Mouse (Mus musculus): ENCODE data around the gene Lmbr1. TPM values are rescaled to one million over a fixed set of nuclear protein-coding genes. Genes with fewer than 3 reads are reported as not detected.

Gene Lmbr1
- polyA plus RNA-seq, 1 experiment from 2014 or later = 12.9 TPM

DNA sequence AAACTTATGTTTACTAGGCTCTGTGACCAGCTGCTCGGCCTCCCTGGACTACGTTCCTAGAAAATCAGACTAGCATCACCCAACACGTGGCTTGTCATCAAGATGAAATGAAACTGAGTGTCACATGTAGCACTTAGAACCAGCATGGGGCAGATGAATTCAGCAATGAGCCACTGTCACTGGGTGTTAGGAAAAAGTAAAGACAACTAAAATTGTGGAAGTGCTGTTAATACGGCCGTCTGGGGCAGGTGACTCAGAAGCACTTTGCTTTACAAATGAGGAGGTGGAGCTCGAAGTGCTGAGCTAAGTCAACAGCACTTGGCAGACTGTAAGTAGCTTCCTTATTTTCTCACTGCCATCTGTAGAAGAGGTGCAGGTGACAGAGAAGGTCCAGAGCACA, 88.5 kb downstream of the Lmbr1 start:
- Histone ChIP-seq H3K27ac (ENCODE audit: low read length) (no peak overlapping the region), H3K9ac (replicated peaks; ENCODE audit: low read depth, low read length) (no peak overlapping the region), H3K27me3 (ENCODE audit: control insufficient read depth, insufficient read depth, low read length) (no peaks in the 10 kb centered on the region), H3K9me3 (ENCODE audit: control insufficient read depth, low read depth, low read length) (no peaks in the 10 kb centered on the region), H3K4me3 (ENCODE audit: low read depth, low read length) (no peak overlapping the region), H3K4me1 (ENCODE audit: control insufficient read depth, insufficient read depth, low read length) (no peaks in the 10 kb centered on the region), H3K36me3 (ENCODE audit: control insufficient read depth, insufficient read depth, low read length) (no peaks in the 10 kb centered on the region), H3K4me2 (replicated peaks; ENCODE audit: low read depth, low read length) (no peak overlapping the region)
- WGBS = 70% methylated on average over 6 of the region's 6 CpGs
- ATAC-seq (ENCODE audit: insufficient number of reproducible peaks, insufficient read depth, low FRiP score, low read depth) = no peak

DNA sequence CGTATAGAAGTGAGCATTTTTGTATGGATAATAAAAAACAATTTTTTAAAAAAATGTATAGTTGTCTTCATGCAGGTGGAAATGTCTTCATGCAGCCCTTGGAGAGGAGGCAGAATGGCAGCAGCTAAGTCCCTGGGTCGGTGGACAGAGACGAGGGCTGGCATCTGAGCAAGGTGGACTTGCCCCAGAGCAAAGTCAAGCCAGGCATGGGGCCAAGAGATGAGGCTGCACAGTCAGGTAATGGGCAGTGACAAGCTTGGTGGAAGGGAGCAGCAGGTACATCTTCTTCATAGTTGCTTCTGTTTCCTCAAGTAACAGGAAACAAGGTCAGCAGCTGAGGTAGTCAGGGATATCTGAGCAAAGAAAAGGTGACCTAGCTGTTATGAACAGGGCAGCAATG, 97.1 kb downstream of the Lmbr1 start:
- no peaks in the 10 kb centered on the region for H3K36me3 ChIP-seq (ENCODE audit: control insufficient read depth, insufficient read depth, low read length)
- no peak overlapping the region for H3K27ac ChIP-seq (ENCODE audit: low read length)
- WGBS = 92% methylated on average over 3 of the region's 3 CpGs
- H3K4me2 ChIP-seq (replicated peaks; ENCODE audit: low read depth, low read length) = no peak overlapping the region
- ATAC-seq (ENCODE audit: insufficient number of reproducible peaks, insufficient read depth, low FRiP score, low read depth) = no peak
- H3K27me3 ChIP-seq (ENCODE audit: control insufficient read depth, insufficient read depth, low read length) = no peaks in the 10 kb centered on the region
- no peaks in the 10 kb centered on the region for H3K4me1 ChIP-seq (ENCODE audit: control insufficient read depth, insufficient read depth, low read length)
- no peak overlapping the region for H3K4me3 ChIP-seq (ENCODE audit: low read depth, low read length)
- no peaks in the 10 kb centered on the region for H3K9me3 ChIP-seq (ENCODE audit: control insufficient read depth, low read depth, low read length)
- no peak overlapping the region for H3K9ac ChIP-seq (replicated peaks; ENCODE audit: low read depth, low read length)

DNA sequence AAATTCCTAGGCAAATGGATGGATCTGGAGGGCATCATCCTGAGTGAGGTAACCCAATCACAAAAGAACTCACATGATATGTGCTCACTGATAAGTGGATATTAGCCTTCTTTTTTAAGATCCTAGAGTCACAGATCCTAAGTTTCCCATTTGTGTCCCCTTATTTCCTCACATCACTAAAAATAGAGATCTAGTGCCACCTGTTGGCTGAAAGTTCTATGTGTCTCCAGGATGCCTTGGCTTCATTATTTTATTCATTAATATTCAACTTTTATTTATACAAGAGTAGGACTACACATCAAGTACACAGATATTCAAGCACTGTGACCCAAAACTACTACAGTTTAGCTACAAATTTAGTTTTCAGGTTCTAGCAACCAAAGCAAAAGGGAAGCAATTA, 103.4 kb downstream of the Lmbr1 start:
- no peak overlapping the region for H3K9ac ChIP-seq (replicated peaks; ENCODE audit: low read depth, low read length)
- ATAC-seq (ENCODE audit: insufficient number of reproducible peaks, insufficient read depth, low FRiP score, low read depth) = no peak
- H3K27me3 ChIP-seq (ENCODE audit: control insufficient read depth, insufficient read depth, low read length) = no peaks in the 10 kb centered on the region
- no peaks in the 10 kb centered on the region for H3K36me3 ChIP-seq (ENCODE audit: control insufficient read depth, insufficient read depth, low read length)
- H3K4me3 ChIP-seq (ENCODE audit: low read depth, low read length) = no peak overlapping the region
- no peak overlapping the region for H3K27ac ChIP-seq (ENCODE audit: low read length)
- no peaks in the 10 kb centered on the region for H3K9me3 ChIP-seq (ENCODE audit: control insufficient read depth, low read depth, low read length)
- H3K4me2 ChIP-seq (replicated peaks; ENCODE audit: low read depth, low read length) = no peak overlapping the region
- no peaks in the 10 kb centered on the region for H3K4me1 ChIP-seq (ENCODE audit: control insufficient read depth, insufficient read depth, low read length)

DNA sequence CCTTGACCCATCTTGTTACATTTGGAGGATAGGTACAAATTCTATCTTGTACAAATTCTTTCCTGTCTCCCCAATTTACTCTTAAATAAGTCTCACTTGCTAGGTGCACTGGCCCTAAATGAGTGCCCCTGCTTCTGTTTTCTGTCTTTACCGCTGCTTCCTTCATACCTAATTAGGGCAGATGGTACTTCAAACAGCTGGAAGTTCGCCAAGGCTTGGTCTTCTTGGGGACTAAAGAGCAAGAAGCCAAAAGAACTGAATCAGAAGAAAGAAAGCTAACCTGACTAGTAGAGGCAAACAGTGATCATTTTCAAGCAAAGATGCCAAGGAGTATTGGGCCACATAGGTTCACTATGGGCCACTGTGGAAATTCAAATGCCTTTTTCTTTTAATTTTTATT, 104.8 kb downstream of the Lmbr1 start:
- ATAC-seq (ENCODE audit: insufficient number of reproducible peaks, insufficient read depth, low FRiP score, low read depth) = no peak
- Histone ChIP-seq H3K4me1 (ENCODE audit: control insufficient read depth, insufficient read depth, low read length) (no peaks in the 10 kb centered on the region), H3K27me3 (ENCODE audit: control insufficient read depth, insufficient read depth, low read length) (no peaks in the 10 kb centered on the region), H3K4me2 (replicated peaks; ENCODE audit: low read depth, low read length) (no peak overlapping the region), H3K9ac (replicated peaks; ENCODE audit: low read depth, low read length) (no peak overlapping the region), H3K4me3 (ENCODE audit: low read depth, low read length) (no peak overlapping the region), H3K27ac (ENCODE audit: low read length) (no peak overlapping the region), H3K9me3 (ENCODE audit: control insufficient read depth, low read depth, low read length) (no peaks in the 10 kb centered on the region), H3K36me3 (ENCODE audit: control insufficient read depth, insufficient read depth, low read length) (no peaks in the 10 kb centered on the region)
- 85% methylated on average over 2 of the region's 2 CpGs for WGBS

DNA sequence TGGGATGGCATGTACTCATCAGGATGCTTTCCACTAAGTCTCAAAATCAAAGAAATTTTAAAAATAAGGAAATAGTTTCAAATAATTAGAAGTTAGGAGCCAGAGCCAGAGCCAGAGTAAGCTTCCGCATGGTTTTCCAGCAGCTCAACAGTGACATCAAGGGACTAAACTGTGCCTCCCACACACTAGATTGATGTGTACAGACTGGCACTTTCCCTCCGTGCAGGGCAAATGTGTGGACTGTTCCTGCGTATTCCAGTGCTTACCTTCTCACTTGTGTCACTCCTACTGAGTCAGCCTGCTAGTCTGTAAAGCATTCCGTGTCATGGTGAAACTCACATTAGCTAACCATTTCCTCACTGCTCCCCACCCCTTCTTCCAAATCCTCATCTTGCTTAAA, 107.3 kb downstream of the Lmbr1 start:
- no peak overlapping the region for H3K4me2 ChIP-seq (replicated peaks; ENCODE audit: low read depth, low read length)
- H3K27ac ChIP-seq (ENCODE audit: low read length) = no peak overlapping the region
- no peaks in the 10 kb centered on the region for H3K27me3 ChIP-seq (ENCODE audit: control insufficient read depth, insufficient read depth, low read length)
- no peaks in the 10 kb centered on the region for H3K9me3 ChIP-seq (ENCODE audit: control insufficient read depth, low read depth, low read length)
- no peaks in the 10 kb centered on the region for H3K4me1 ChIP-seq (ENCODE audit: control insufficient read depth, insufficient read depth, low read length)
- H3K36me3 ChIP-seq (ENCODE audit: control insufficient read depth, insufficient read depth, low read length) = no peaks in the 10 kb centered on the region
- H3K9ac ChIP-seq (replicated peaks; ENCODE audit: low read depth, low read length) = no peak overlapping the region
- no peak overlapping the region for H3K4me3 ChIP-seq (ENCODE audit: low read depth, low read length)
- WGBS = 42% methylated on average over 4 of the region's 4 CpGs
- ATAC-seq (ENCODE audit: insufficient number of reproducible peaks, insufficient read depth, low FRiP score, low read depth) = no peak

DNA sequence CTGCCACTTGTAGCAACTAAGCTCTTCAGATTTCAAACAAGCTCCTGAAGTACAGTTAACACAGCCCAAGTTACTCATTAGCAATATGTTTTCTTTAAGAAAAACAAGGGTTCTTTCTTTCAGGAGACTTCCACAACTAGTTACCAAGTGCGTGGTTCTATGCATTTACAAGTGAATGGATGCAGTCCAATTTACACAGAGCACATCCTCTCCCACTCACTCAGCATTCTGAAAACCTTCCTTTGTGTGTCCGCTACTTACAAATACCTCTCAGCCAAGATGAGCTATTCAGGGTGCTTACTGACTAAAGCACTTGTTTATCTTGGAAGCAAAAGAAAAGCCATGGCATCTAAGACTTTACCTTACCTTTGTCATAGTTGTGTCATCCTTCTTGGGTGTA, 124.3 kb downstream of the Lmbr1 start:
- no peaks in the 10 kb centered on the region for H3K36me3 ChIP-seq (ENCODE audit: control insufficient read depth, insufficient read depth, low read length)
- H3K4me3 ChIP-seq (ENCODE audit: low read depth, low read length) = no peak overlapping the region
- WGBS = 60% methylated on average over 2 of the region's 2 CpGs
- H3K4me2 ChIP-seq (replicated peaks; ENCODE audit: low read depth, low read length) = no peak overlapping the region
- no peak overlapping the region for H3K27ac ChIP-seq (ENCODE audit: low read length)
- H3K4me1 ChIP-seq (ENCODE audit: control insufficient read depth, insufficient read depth, low read length) = no peaks in the 10 kb centered on the region
- no peak overlapping the region for H3K9ac ChIP-seq (replicated peaks; ENCODE audit: low read depth, low read length)
- no peak for ATAC-seq (ENCODE audit: insufficient number of reproducible peaks, insufficient read depth, low FRiP score, low read depth)
- H3K9me3 ChIP-seq (ENCODE audit: control insufficient read depth, low read depth, low read length) = no peaks in the 10 kb centered on the region
- H3K27me3 ChIP-seq (ENCODE audit: control insufficient read depth, insufficient read depth, low read length) = no peaks in the 10 kb centered on the region

DNA sequence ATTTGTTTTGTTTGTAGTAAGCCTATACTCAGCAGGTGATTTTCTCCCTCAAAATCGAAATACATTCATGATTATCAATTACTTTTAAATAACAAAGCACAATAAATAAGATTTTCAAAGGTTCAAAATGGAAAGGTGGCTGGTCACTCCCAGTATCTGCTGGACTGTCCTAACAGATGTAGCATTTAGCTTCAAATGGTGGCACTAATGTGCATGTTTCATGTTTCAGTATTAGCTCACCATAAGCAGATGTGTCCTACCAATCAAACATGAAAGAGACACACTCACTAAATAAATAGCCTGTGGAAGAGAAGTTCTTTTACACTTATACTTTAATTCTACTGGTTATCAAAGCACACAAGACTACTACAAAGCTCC, 126.7 kb downstream of the Lmbr1 start:
- ATAC-seq (ENCODE audit: insufficient number of reproducible peaks, insufficient read depth, low FRiP score, low read depth) = no peak
- Histone ChIP-seq H3K9ac (replicated peaks; ENCODE audit: low read depth, low read length) (no peak overlapping the region), H3K4me1 (ENCODE audit: control insufficient read depth, insufficient read depth, low read length) (no peaks in the 10 kb centered on the region), H3K36me3 (ENCODE audit: control insufficient read depth, insufficient read depth, low read length) (no peaks in the 10 kb centered on the region), H3K27ac (ENCODE audit: low read length) (no peak overlapping the region), H3K4me2 (replicated peaks; ENCODE audit: low read depth, low read length) (no peak overlapping the region), H3K9me3 (ENCODE audit: control insufficient read depth, low read depth, low read length) (no peaks in the 10 kb centered on the region), H3K4me3 (ENCODE audit: low read depth, low read length) (no peak overlapping the region), H3K27me3 (ENCODE audit: control insufficient read depth, insufficient read depth, low read length) (no peaks in the 10 kb centered on the region)
- 64% methylated on average over 1 of the region's 1 CpGs for WGBS

DNA sequence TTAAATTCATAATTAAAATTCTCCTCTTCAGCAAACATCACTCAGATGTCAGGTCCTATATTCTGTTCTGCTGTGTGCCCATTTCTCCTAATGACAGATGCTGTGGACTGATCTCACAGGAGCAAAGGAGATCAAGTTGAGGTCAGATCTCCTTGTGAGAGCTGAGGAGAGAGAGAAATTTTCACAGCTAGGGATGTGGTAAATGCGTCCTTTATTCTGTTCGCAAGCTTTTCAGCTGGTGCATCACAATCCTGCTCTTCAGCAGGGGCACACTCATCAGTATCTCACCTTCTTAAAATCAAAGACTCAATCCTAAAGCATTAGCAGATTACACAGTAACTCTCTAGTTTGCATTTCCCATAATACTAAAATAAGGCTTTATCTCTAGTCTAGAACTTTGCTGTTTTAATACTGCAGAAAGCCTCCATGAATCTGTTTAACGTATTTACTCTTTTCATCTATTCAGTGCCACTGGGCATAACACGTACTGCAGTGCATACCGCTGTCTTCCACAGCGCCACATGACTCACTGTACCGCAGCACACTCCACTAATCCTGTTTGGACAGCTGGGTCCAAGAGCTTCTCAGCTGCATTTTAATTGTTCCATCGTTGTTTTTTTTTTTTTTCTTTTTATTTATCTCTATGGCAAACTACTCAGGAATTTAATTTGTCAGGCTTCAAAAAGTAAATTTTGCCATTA, 127.2 kb downstream of the Lmbr1 start:
- Histone ChIP-seq H3K4me2 (replicated peaks; ENCODE audit: low read depth, low read length) (no peak overlapping the region), H3K4me3 (ENCODE audit: low read depth, low read length) (no peak overlapping the region), H3K36me3 (ENCODE audit: control insufficient read depth, insufficient read depth, low read length) (no peaks in the 10 kb centered on the region), H3K27me3 (ENCODE audit: control insufficient read depth, insufficient read depth, low read length) (no peaks in the 10 kb centered on the region), H3K9me3 (ENCODE audit: control insufficient read depth, low read depth, low read length) (no peaks in the 10 kb centered on the region), H3K27ac (ENCODE audit: low read length) (no peak overlapping the region), H3K4me1 (ENCODE audit: control insufficient read depth, insufficient read depth, low read length) (no peaks in the 10 kb centered on the region), H3K9ac (replicated peaks; ENCODE audit: low read depth, low read length) (no peak overlapping the region)
- 64% methylated on average over 8 of the region's 8 CpGs for WGBS
- 0 out of 2 replicates have a peak, but pooled peaks have one; percentile 61 for ATAC-seq (ENCODE audit: insufficient number of reproducible peaks, insufficient read depth, low FRiP score, low read depth)

DNA sequence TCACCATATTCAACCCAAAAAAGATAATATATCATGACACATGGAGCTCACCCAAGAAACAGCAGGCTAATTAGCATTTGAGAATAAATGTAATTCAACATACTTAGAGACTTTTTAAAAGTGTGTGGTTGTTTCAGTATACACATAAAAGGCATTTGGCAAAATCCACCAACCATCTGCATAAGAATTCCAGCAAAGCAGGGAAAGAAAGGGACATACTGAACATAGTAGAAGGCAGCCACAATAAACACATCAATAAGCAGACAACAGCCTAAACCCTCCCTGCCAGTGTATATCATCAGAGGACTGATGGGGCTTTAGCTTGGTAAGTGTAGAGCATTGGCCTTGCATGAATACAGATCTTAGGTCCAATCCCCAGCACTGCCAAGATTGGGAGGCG, 133.4 kb downstream of the Lmbr1 start:
- no CpG with 5 or more reads among the region's 1 CpGs for WGBS
- no peaks in the 10 kb centered on the region for H3K27me3 ChIP-seq (ENCODE audit: control insufficient read depth, insufficient read depth, low read length)
- H3K27ac ChIP-seq (ENCODE audit: low read length) = no peak overlapping the region
- no peak overlapping the region for H3K9ac ChIP-seq (replicated peaks; ENCODE audit: low read depth, low read length)
- H3K9me3 ChIP-seq (ENCODE audit: control insufficient read depth, low read depth, low read length) = 0 out of 2 replicates have a peak, but pooled peaks cover 2% of the 10 kb centered on the region
- no peaks in the 10 kb centered on the region for H3K4me1 ChIP-seq (ENCODE audit: control insufficient read depth, insufficient read depth, low read length)
- H3K36me3 ChIP-seq (ENCODE audit: control insufficient read depth, insufficient read depth, low read length) = no peaks in the 10 kb centered on the region
- ATAC-seq (ENCODE audit: insufficient number of reproducible peaks, insufficient read depth, low FRiP score, low read depth) = no peak
- H3K4me2 ChIP-seq (replicated peaks; ENCODE audit: low read depth, low read length) = no peak overlapping the region
- H3K4me3 ChIP-seq (ENCODE audit: low read depth, low read length) = no peak overlapping the region

Data from stomach, embryonic 14.5 days (tissue).